Mouse (Mus musculus) neural tube, embryonic 14.5 days (tissue): Measurements from ENCODE around the gene Znrd1. TPM values are rescaled to one million over a fixed set of nuclear protein-coding genes. Genes with fewer than 3 reads are reported as not detected.
"Not testable (repeated sequence)": the region's sequence is repeated elsewhere in the genome, so short reads cannot be mapped to it uniquely, and the experiment has no call there.

Experiments
- ATAC-seq: fragments of 200-750 bp; cut with Nextera tagmentation; 2 replicates; pipeline ENCODE4 v1.8.0; 2017; ENCODE audit warnings: low read depth, mild to moderate bottlenecking, moderate TSS enrichment, moderate library complexity
- H3K27ac ChIP-seq: fragments of 300-500 bp; sonication (generic); 2 replicates; pipeline ENCODE4 v1.5.1; 2014; ENCODE audit warnings: low read depth, mild to moderate bottlenecking, control low read depth, low read length, moderate library complexity, mixed read lengths
- H3K27me3 ChIP-seq: fragments of 300-500 bp; sonication (generic); 2 replicates; pipeline ENCODE4 v1.6.1; 2014; ENCODE audit warnings: low read length; ENCODE audit not compliant: control insufficient read depth, insufficient read depth
- H3K36me3 ChIP-seq: fragments of 300-500 bp; sonication (generic); 2 replicates; pipeline ENCODE4 v1.6.1; 2014; ENCODE audit warnings: low read length, mixed read lengths; ENCODE audit not compliant: control insufficient read depth, insufficient read depth
- H3K4me1 ChIP-seq: fragments of 300-500 bp; sonication (generic); 2 replicates; pipeline ENCODE4 v1.6.1; 2014; ENCODE audit warnings: low read length; ENCODE audit not compliant: control insufficient read depth, insufficient read depth
- H3K4me2 ChIP-seq: fragments of 300-500 bp; sonication (generic); 2 replicates; pipeline ENCODE4 v1.6.1; 2014; ENCODE audit warnings: mild to moderate bottlenecking, low read depth, low read length, control low read depth
- H3K4me3 ChIP-seq: fragments of 300-500 bp; sonication (generic); 2 replicates; pipeline ENCODE4 v1.5.1; 2014; ENCODE audit warnings: low read depth, low read length, control low read depth, mixed read lengths
- H3K9ac ChIP-seq: fragments of 300-500 bp; sonication (generic); replicated peaks from 2 replicates; pipeline ENCODE4 v1.6.1; 2014; ENCODE audit warnings: low read depth, mild to moderate bottlenecking, control low read depth, low read length, mixed read lengths
- H3K9me3 ChIP-seq: fragments of 300-500 bp; sonication (generic); 2 replicates; pipeline ENCODE4 v1.6.1; 2016; ENCODE audit warnings: low read length; ENCODE audit not compliant: control insufficient read depth
- WGBS: fragments of 180-500 bp; shearing (Covaris S2); extraction: QIAGEN DNeasy Blood & Tissue Kit; methylation state at CpG from one replicate; pipeline ENCODE4 v1.1.7; 2014; 5-methylcytosine and 5-hydroxymethylcytosine counted together
- polyA plus RNA-seq: library from polyadenylated mRNA; unstranded; fragments of >200 nt; fragmentation: Nextera tagmentation; extraction: Ambion mirVana; gene quantifications from 2 replicates; pipeline ENCODE4 v1.2.1, GENCODE M21; 2014

The Znrd1 gene
- polyA plus RNA-seq, 1 experiment from 2014 or later, result 61.8 TPM

GRCm38 (mm10) chr17:36993770-36994325 lies 35.5 kb upstream of the Znrd1 start:
- no peak for ATAC-seq
- peaks cover 4% of the 10 kb centered on the region; the same call in 1 of the 2 replicates for H3K27me3 ChIP-seq
- no peak overlapping the region for H3K4me3 ChIP-seq
- no peaks in the 10 kb centered on the region for H3K4me1 ChIP-seq
- no peak overlapping the region for H3K4me2 ChIP-seq
- H3K36me3 ChIP-seq, result no peaks in the 10 kb centered on the region
- 92% methylated on average over 4 of the region's 4 CpGs for WGBS
- no peak overlapping the region for H3K9ac ChIP-seq
- no peak overlapping the region for H3K27ac ChIP-seq
- H3K9me3 ChIP-seq, result no peaks in the 10 kb centered on the region

- ATAC-seq, result no peak
- Histone ChIP-seq H3K4me1 (no peaks in the 10 kb centered on the region), H3K4me3 (no peak overlapping the region), H3K27ac (no peak overlapping the region), H3K9ac (no peak overlapping the region), H3K36me3 (no peaks in the 10 kb centered on the region), H3K9me3 (no peaks in the 10 kb centered on the region), H3K4me2 (no peak overlapping the region), H3K27me3 (peaks cover 11% of the 10 kb centered on the region)
- 74% methylated on average over 3 of the region's 3 CpGs for WGBS
These were observed 34.2 kb upstream of the Znrd1 start for GRCm38 (mm10) chr17:36992336-36993104.

- not testable (repeated sequence) for ATAC-seq, H3K27ac ChIP-seq, H3K4me1 ChIP-seq, H3K9me3 ChIP-seq, H3K4me3 ChIP-seq, H3K9ac ChIP-seq, H3K36me3 ChIP-seq, H3K4me2 ChIP-seq
- peaks cover 12% of the 10 kb centered on the region for H3K27me3 ChIP-seq
- 94% methylated on average over 6 of the region's 6 CpGs for WGBS
These were observed 32.3 kb upstream of the Znrd1 start for GRCm38 (mm10) chr17:36990630-36991029.

- Histone ChIP-seq H3K9me3 (no peaks in the 10 kb centered on the region), H3K4me2 (0 out of 2 replicates have a peak within 1 kb of the TSS, but pooled peaks have one; percentile 12), H3K27me3 (peaks cover 12% of the 10 kb centered on the region), H3K4me3 (no peak within 1 kb of the TSS; the same call in 1 of the 2 replicates), H3K9ac (no peak within 1 kb of the TSS), H3K4me1 (no peaks in the 10 kb centered on the region), H3K27ac (no peak within 1 kb of the TSS), H3K36me3 (no peaks in the 10 kb centered on the region)
- WGBS, result 30% methylated on average over 5 of the region's 5 CpGs
- ATAC-seq, result no peak
These were observed 31.1 kb upstream of the Znrd1 start, which contains the start of gene H2-M5 for GRCm38 (mm10) chr17:36989437-36989836. Gene H2-M5 (minus strand): TSS chr17:36989537.

- 10% methylated on average over 24 of the region's 24 CpGs for WGBS
- no peak overlapping the region; the same call in 1 of the 2 replicates for H3K4me3 ChIP-seq
- H3K36me3 ChIP-seq, result no peaks in the 10 kb centered on the region
- no peaks in the 10 kb centered on the region for H3K4me1 ChIP-seq
- no peak overlapping the region for H3K9ac ChIP-seq
- no peak overlapping the region for H3K27ac ChIP-seq
- peaks cover 12% of the 10 kb centered on the region for H3K27me3 ChIP-seq
- ATAC-seq, result peak; percentile 44; the same call in 1 of the 2 replicates
- H3K4me2 ChIP-seq, result 0 out of 2 replicates have a peak overlapping the region, but pooled peaks have one; percentile 12
- H3K9me3 ChIP-seq, result no peaks in the 10 kb centered on the region
These were observed 30.1 kb upstream of the Znrd1 start for GRCm38 (mm10) chr17:36988475-36988874.

- H3K4me1 ChIP-seq, result no peaks in the 10 kb centered on the region
- no peaks in the 10 kb centered on the region for H3K36me3 ChIP-seq
- no peak overlapping the region for H3K4me2 ChIP-seq
- no peak overlapping the region for H3K27ac ChIP-seq
- H3K4me3 ChIP-seq, result no peak overlapping the region
- H3K27me3 ChIP-seq, result 0 out of 2 replicates have a peak, but pooled peaks cover 1% of the 10 kb centered on the region
- H3K9me3 ChIP-seq, result no peaks in the 10 kb centered on the region
- ATAC-seq, result no peak
- WGBS, result 30% methylated on average over 5 of the region's 5 CpGs
- H3K9ac ChIP-seq, result no peak overlapping the region
These were observed 24.1 kb upstream of the Znrd1 start for GRCm38 (mm10) chr17:36982253-36983155.

- no peaks in the 10 kb centered on the region for H3K4me1 ChIP-seq
- no peak for ATAC-seq
- H3K27me3 ChIP-seq, result no peaks in the 10 kb centered on the region
- H3K4me2 ChIP-seq, result no peak overlapping the region
- no peaks in the 10 kb centered on the region for H3K9me3 ChIP-seq
- WGBS, result 5% methylated on average over 4 of the region's 4 CpGs
- H3K4me3 ChIP-seq, result no peak overlapping the region
- H3K27ac ChIP-seq, result no peak overlapping the region
- H3K36me3 ChIP-seq, result no peaks in the 10 kb centered on the region
- no peak overlapping the region for H3K9ac ChIP-seq
These were observed 23.5 kb upstream of the Znrd1 start for GRCm38 (mm10) chr17:36981845-36982244.

- H3K4me1 ChIP-seq, result no peaks in the 10 kb centered on the region
- 15% methylated on average over 18 of the region's 18 CpGs for WGBS
- no peaks in the 10 kb centered on the region for H3K9me3 ChIP-seq
- H3K4me2 ChIP-seq, result no peak within 1 kb of the TSS
- no peak within 1 kb of the TSS for H3K27ac ChIP-seq
- H3K9ac ChIP-seq, result no peak within 1 kb of the TSS
- no peak for ATAC-seq
- no peaks in the 10 kb centered on the region for H3K27me3 ChIP-seq
- H3K36me3 ChIP-seq, result no peaks in the 10 kb centered on the region
- H3K4me3 ChIP-seq, result no peak within 1 kb of the TSS
These were observed 23.0 kb upstream of the Znrd1 start, which contains the start of gene 2410137M14Rik for GRCm38 (mm10) chr17:36981221-36981813. Gene 2410137M14Rik (minus strand): TSS chr17:36981237.
